Mouse (Mus musculus): ENCODE results near the gene Glt6d1.
"Not testable (repeated sequence)": the region's sequence is repeated elsewhere in the genome, so short reads cannot be mapped to it uniquely, and the experiment has no call there.

Glt6d1 gene

GRCm38 (mm10) chr2:25815748-25816147 lies at the start of gene Glt6d1:
Glt6d1 (minus strand) TSS chr2:25815848.
- DNase-seq, result not testable (repeated sequence)

- DNase-seq, result peak; percentile 57
Observed at GRCm38 (mm10) chr2:25865412-25865811, 49.8 kb upstream of the Glt6d1 start.

- no peak for DNase-seq
Observed at GRCm38 (mm10) chr2:25864230-25864629, 48.6 kb upstream of the Glt6d1 start.

- peak; percentile 74 for DNase-seq
Observed at GRCm38 (mm10) chr2:25863337-25864131, 47.9 kb upstream of the Glt6d1 start, which contains the start of gene Kcnt1. Kcnt1 (plus strand) TSS chr2:25863734.

GRCm38 (mm10) chr2:25862696-25863270 lies 47.1 kb upstream of the Glt6d1 start:
- DNase-seq, result peak; percentile 60

GRCm38 (mm10) chr2:25862038-25862437 lies 46.4 kb upstream of the Glt6d1 start:
- DNase-seq, result peak; percentile 56

- DNase-seq, result no peak
Observed at GRCm38 (mm10) chr2:25859891-25860290, 44.2 kb upstream of the Glt6d1 start.

GRCm38 (mm10) chr2:25853998-25854397 lies 38.4 kb upstream of the Glt6d1 start:
- no peak for DNase-seq

- peak; percentile 60 for DNase-seq
Observed at GRCm38 (mm10) chr2:25852626-25853025, 37.0 kb upstream of the Glt6d1 start.

GRCm38 (mm10) chr2:25850330-25850729 lies 34.7 kb upstream of the Glt6d1 start:
- DNase-seq, result peak; percentile 57

GRCm38 (mm10) chr2:25847226-25847625 lies 31.6 kb upstream of the Glt6d1 start, which contains the start of gene Sohlh1:
Sohlh1 (minus strand) TSS chr2:25847248.
- DNase-seq, result no peak

- DNase-seq, result no peak
Observed at GRCm38 (mm10) chr2:25846516-25846915, 30.9 kb upstream of the Glt6d1 start.

GRCm38 (mm10) chr2:25844097-25844496 lies 28.4 kb upstream of the Glt6d1 start:
- no peak for DNase-seq

- no peak for DNase-seq
Observed at GRCm38 (mm10) chr2:25842758-25843157, 27.1 kb upstream of the Glt6d1 start.

- DNase-seq, result no peak
Observed at GRCm38 (mm10) chr2:25842161-25842560, 26.5 kb upstream of the Glt6d1 start.

- DNase-seq, result peak; percentile 77
Observed at GRCm38 (mm10) chr2:25836291-25836690, 20.6 kb upstream of the Glt6d1 start.

GRCm38 (mm10) chr2:25830786-25831185 lies 15.1 kb upstream of the Glt6d1 start:
- no peak for DNase-seq

GRCm38 (mm10) chr2:25828344-25828947 lies 12.8 kb upstream of the Glt6d1 start:
- no peak for DNase-seq

- DNase-seq, result no peak
Observed at GRCm38 (mm10) chr2:25824751-25825150, 9.1 kb upstream of the Glt6d1 start.

GRCm38 (mm10) chr2:25822806-25823205 lies 7.2 kb upstream of the Glt6d1 start, which contains the start of gene Lcn9:
Lcn9 (plus strand) TSS chr2:25823153.
- DNase-seq, result no peak

GRCm38 (mm10) chr2:25813364-25813763 lies 2.3 kb downstream of the Glt6d1 start:
- no peak for DNase-seq

GRCm38 (mm10) chr2:25811711-25812110 lies 3.9 kb downstream of the Glt6d1 start:
- no peak for DNase-seq

- no peak for DNase-seq
Observed at GRCm38 (mm10) chr2:25798065-25798464, 17.6 kb downstream of the Glt6d1 start.

- no peak for DNase-seq
Observed at GRCm38 (mm10) chr2:25797635-25798034, 18.0 kb downstream of the Glt6d1 start.

Measured in cerebellum, adult 11-12 months (tissue).